In genomic region chr7:34388445-34389276, GRCm38 (mm10) we compare ENCODE assay signal across 8 mouse cellular contexts. TPM values are rescaled to one million over a fixed set of nuclear protein-coding genes. Genes with fewer than 3 reads are reported as not detected.
DNase-seq lines count a peak whose midpoint lies in the region; ATAC-seq and TF ChIP-seq lines count a peak whose summit lies in the region.

No protein-coding gene starts in this region.

- H3K4me3 ChIP-seq in heart, embryonic 15.5 days = peak overlapping the region; percentile 93
- H3K4me3 ChIP-seq in lung, adult 2 months (replicated peaks; ENCODE audit: extremely low read depth, low read depth, low read length) = peak overlapping the region; percentile 91
- peak overlapping the region; percentile 98 for H3K4me3 ChIP-seq in neural tube, embryonic 14.5 days (ENCODE audit: low read depth, low read length)

- DNase-seq in CD4-positive, CD25-positive, alpha-beta regulatory T cell, adult 2 months (ENCODE audit: low read depth, low spot score) = peak; percentile 86
- DNase-seq in brain, embryonic 14.5 days (ENCODE audit: low read depth) = peak; percentile 69
- peak; percentile 78 for DNase-seq in kidney, postnatal 14 days
- DNase-seq in lung, adult 2 months = peak; percentile 80
- peak; percentile 85 for DNase-seq in testis, postnatal 10 days (ENCODE audit: low spot score)

- ATAC-seq in erythroid progenitor cell, adult 5-6 weeks (replicated peaks; ENCODE audit: low FRiP score, poor library complexity, severe bottlenecking) = peak; percentile 56; the same call in 1 of the 2 replicates
- ATAC-seq in heart, embryonic 15.5 days (replicated peaks; ENCODE audit: insufficient number of reproducible peaks, insufficient read depth, low FRiP score, low read depth) = peak; percentile 62; the same call in 1 of the 2 replicates
- peak; percentile 47; the same call in 1 of the 2 replicates for ATAC-seq in neural tube, embryonic 14.5 days (ENCODE audit: low read depth)

- no peaks in the 10 kb centered on the region for H3K9me3 ChIP-seq in heart, embryonic 15.5 days (replicated peaks)
- H3K9me3 ChIP-seq in neural tube, embryonic 14.5 days (ENCODE audit: control insufficient read depth, low read length) = no peaks in the 10 kb centered on the region

- H3K27ac ChIP-seq in heart, embryonic 15.5 days = peak overlapping the region; percentile 99
- peak overlapping the region; percentile 98 for H3K27ac ChIP-seq in neural tube, embryonic 14.5 days (ENCODE audit: low read depth, low read length)

- H3K27me3 ChIP-seq in heart, embryonic 15.5 days = no peaks in the 10 kb centered on the region
- H3K27me3 ChIP-seq in neural tube, embryonic 14.5 days (ENCODE audit: control insufficient read depth, insufficient read depth, low read length) = no peaks in the 10 kb centered on the region

- peaks cover 32% of the 10 kb centered on the region for H3K4me1 ChIP-seq in heart, embryonic 15.5 days (replicated peaks)
- H3K4me1 ChIP-seq in lung, adult 2 months (ENCODE audit: control insufficient read depth, insufficient read depth, low read length) = peaks cover 17% of the 10 kb centered on the region
- peaks cover 26% of the 10 kb centered on the region for H3K4me1 ChIP-seq in neural tube, embryonic 14.5 days (ENCODE audit: control insufficient read depth, insufficient read depth, low read length)

- H3K9ac ChIP-seq in heart, embryonic 15.5 days = peak overlapping the region; percentile 99
- H3K9ac ChIP-seq in neural tube, embryonic 14.5 days (replicated peaks; ENCODE audit: low read depth, low read length) = peak overlapping the region; percentile 95

- no peak for TF ChIP-seq POLR2A in brain, embryonic 14.5 days (IDR thresholded peaks at IDR 0.05; ENCODE audit: borderline replicate concordance, extremely low read depth, insufficient read depth, insufficient read length, poor library complexity, severe bottlenecking)
- no peak for TF ChIP-seq POLR2A in lung, adult 2 months (IDR thresholded peaks at IDR 0.05; ENCODE audit: borderline replicate concordance, extremely low read depth, low read depth, low read length)

- TF ChIP-seq CTCF in brain, embryonic 14.5 days (IDR thresholded peaks at IDR 0.05; ENCODE audit: borderline replicate concordance, extremely low read depth, insufficient read depth, insufficient read length) = no peak
- no peak for TF ChIP-seq CTCF in lung, adult 2 months (IDR thresholded peaks at IDR 0.05; ENCODE audit: insufficient read depth, low read length)

- no peaks in the 10 kb centered on the region for H3K36me3 ChIP-seq in heart, embryonic 15.5 days
- no peaks in the 10 kb centered on the region for H3K36me3 ChIP-seq in neural tube, embryonic 14.5 days (ENCODE audit: control insufficient read depth, insufficient read depth, low read length)

- H3K4me2 ChIP-seq in heart, embryonic 15.5 days = peak overlapping the region; percentile 75
- peak overlapping the region; percentile 96 for H3K4me2 ChIP-seq in neural tube, embryonic 14.5 days (ENCODE audit: low read depth, low read length)

- WGBS in heart, embryonic 15.5 days = under 1% methylated on average over 64 of the region's 64 CpGs
- WGBS in lung, adult 2 months = under 1% methylated on average over 64 of the region's 64 CpGs
- WGBS in neural tube, embryonic 14.5 days = under 1% methylated on average over 57 of the region's 64 CpGs

RNA-seq across cellular contexts. Expression of gene Lsm14a, which starts 4.5 kb away (rescaled TPM):
- polyA plus RNA-seq in brain, embryonic 14.5 days (2012; rRNA removed) = 68.7 and 83.9 TPM in 2 replicates
- 116 and 158 TPM in 2 replicates for total RNA-seq in erythroid progenitor cell, adult 5-6 weeks (2015; ENCODE audit: low replicate concordance)
- total RNA-seq in erythroid progenitor cell, adult 5-6 weeks (2017; ENCODE audit: low replicate concordance) = 129 and 190 TPM in 2 replicates
- polyA plus RNA-seq in heart, embryonic 15.5 days (2015; fragmentation: Nextera tagmentation; extraction: Ambion mirVana) = 57.1 and 63.1 TPM in 2 replicates
- polyA plus RNA-seq in lung, adult 2 months (2012; rRNA removed) = 48.3 and 72.9 TPM in 2 replicates
- polyA plus RNA-seq in neural tube, embryonic 14.5 days (2014; fragmentation: Nextera tagmentation; extraction: Ambion mirVana) = 32.9 and 38.4 TPM in 2 replicates

Comparison
In these comparisons a context has a peak if more than half of its experiments do, and no peak if none do; other contexts are left out.
1. Peak in every context shown above with its lines: DNase-seq, ATAC-seq, H3K4me3 ChIP-seq and H3K27ac ChIP-seq.